Mouse (Mus musculus): ENCODE measurements around the gene Fbxl18. TPM values are rescaled to one million over a fixed set of nuclear protein-coding genes. Genes with fewer than 3 reads are reported as not detected.

Gene Fbxl18
- polyA plus RNA-seq (2014; fragmentation: Illumina TruSeq; extraction: RNeasy Lipid Tissue Mini Kit (QIAGEN cat#74804); ENCODE audit: low read depth, low replicate concordance), result 7.2 TPM

GRCm38 (mm10) chr5:142894918-142895613, at the start of gene Fbxl18:
TSS of gene Fbxl18 (minus strand) at chr5:142895421.

GRCm38 (mm10) chr5:142906532-142907047, 11.4 kb upstream of the Fbxl18 start, which contains the start of gene Actb:
TSS of gene Actb (minus strand) at chr5:142906754.

GRCm38 (mm10) chr5:142817524-142818434, 77.4 kb downstream of the Fbxl18 start, which contains the start of gene Tnrc18:
TSS of gene Tnrc18 (minus strand) at chr5:142817662.

Other genes with a start within 250 kb of the Fbxl18 start
- gene Slc29a4, start 202.9 kb downstream of the Fbxl18 start, polyA plus RNA-seq (2014; fragmentation: Illumina TruSeq; extraction: RNeasy Lipid Tissue Mini Kit (QIAGEN cat#74804); ENCODE audit: low read depth, low replicate concordance), result 5.3 TPM
- 34.3 TPM for gene Tnrc18, start 77.8 kb downstream of the Fbxl18 start, polyA plus RNA-seq (2014; fragmentation: Illumina TruSeq; extraction: RNeasy Lipid Tissue Mini Kit (QIAGEN cat#74804); ENCODE audit: low read depth, low replicate concordance)
- 996 TPM for gene Actb, start 11.3 kb upstream of the Fbxl18 start, polyA plus RNA-seq (2014; fragmentation: Illumina TruSeq; extraction: RNeasy Lipid Tissue Mini Kit (QIAGEN cat#74804); ENCODE audit: low read depth, low replicate concordance)
- 22.4 TPM for gene Fscn1, start 64.9 kb upstream of the Fbxl18 start, polyA plus RNA-seq (2014; fragmentation: Illumina TruSeq; extraction: RNeasy Lipid Tissue Mini Kit (QIAGEN cat#74804); ENCODE audit: low read depth, low replicate concordance)
- 22.1 TPM for gene Rnf216, start 217.6 kb upstream of the Fbxl18 start, polyA plus RNA-seq (2014; fragmentation: Illumina TruSeq; extraction: RNeasy Lipid Tissue Mini Kit (QIAGEN cat#74804); ENCODE audit: low read depth, low replicate concordance)

Data from adipose tissue, adult 10 weeks (tissue).